Mouse (Mus musculus) heart, embryonic 14.5 days (tissue): Measurements from ENCODE around the gene Rbfox2. TPM values are rescaled to one million over a fixed set of nuclear protein-coding genes. Genes with fewer than 3 reads are reported as not detected.

Experiments used
- ATAC-seq: fragments of 200-750 bp; cut with Nextera tagmentation; 2 replicates; pipeline ENCODE4 v1.8.0; 2017; ENCODE audit warnings: low read depth, moderate TSS enrichment; ENCODE audit not compliant: insufficient number of reproducible peaks, insufficient read depth, low FRiP score
- H3K27ac ChIP-seq, 2 experiments: fragments of 200-500 bp in 1 of 2; fragments of 300-500 bp in 1 of 2; sonication (generic) in 1 of 2; replicated peaks in 1 of 2; 2 replicates each; pipeline ENCODE4 v1.5.1; 2012 to 2014; ENCODE audit warnings: low read depth in 2 of 2, low read length in 2 of 2, control low read depth in 1 of 2, mild to moderate bottlenecking in 1 of 2, mixed read lengths in 1 of 2; ENCODE audit not compliant: control insufficient read depth in 1 of 2, insufficient read depth in 1 of 2
- H3K27me3 ChIP-seq: fragments of 300-500 bp; sonication (generic); 2 replicates; pipeline ENCODE4 v1.6.1; 2014; ENCODE audit warnings: mild to moderate bottlenecking, low read length, control low read depth; ENCODE audit not compliant: control insufficient read depth, insufficient read depth
- H3K36me3 ChIP-seq: fragments of 300-500 bp; sonication (generic); 2 replicates; pipeline ENCODE4 v1.6.1; 2014; ENCODE audit warnings: mild to moderate bottlenecking, control low read depth, low read length, mixed read lengths; ENCODE audit not compliant: control insufficient read depth, insufficient read depth
- H3K4me1 ChIP-seq, 2 experiments: fragments of 200-500 bp in 1 of 2; fragments of 300-500 bp in 1 of 2; sonication (generic) in 1 of 2; 2 replicates each; pipeline ENCODE4 v1.6.1; 2012 to 2014; ENCODE audit warnings: low read length in 2 of 2, control low read depth in 1 of 2, mixed read lengths in 1 of 2; ENCODE audit not compliant: control insufficient read depth in 2 of 2, insufficient read depth in 2 of 2
- H3K4me2 ChIP-seq: fragments of 300-500 bp; sonication (generic); 2 replicates; pipeline ENCODE4 v1.6.1; 2014; ENCODE audit warnings: mild to moderate bottlenecking, low read length
- H3K4me3 ChIP-seq, 2 experiments: fragments of 200-500 bp in 1 of 2; fragments of 300-500 bp in 1 of 2; sonication (generic) in 1 of 2; 2 replicates each; pipeline ENCODE4 v1.5.1; 2012 to 2014; ENCODE audit warnings: low read length in 2 of 2, mild to moderate bottlenecking in 2 of 2, control low read depth in 1 of 2, low read depth in 1 of 2, moderate library complexity in 1 of 2; ENCODE audit not compliant: control insufficient read depth in 1 of 2, insufficient read depth in 1 of 2
- H3K9ac ChIP-seq: fragments of 300-500 bp; sonication (generic); 2 replicates; pipeline ENCODE4 v1.6.1; 2014; ENCODE audit warnings: mild to moderate bottlenecking, low read length
- H3K9me3 ChIP-seq: fragments of 300-500 bp; sonication (generic); 2 replicates; pipeline ENCODE4 v1.6.1; 2016; ENCODE audit warnings: low read length, control low read depth; ENCODE audit not compliant: control insufficient read depth
- WGBS: fragments of 180-500 bp; shearing (Covaris S2); extraction: QIAGEN DNeasy Blood & Tissue Kit; methylation state at CpG from one replicate; pipeline ENCODE4 v1.1.7; 2014; 5-methylcytosine and 5-hydroxymethylcytosine counted together
- polyA plus RNA-seq: library from polyadenylated mRNA; unstranded; fragments of >200 nt; fragmentation: Nextera tagmentation; extraction: Ambion mirVana; gene quantifications from 2 replicates; pipeline ENCODE4 v1.2.1, GENCODE M21; 2014

Gene Rbfox2
- polyA plus RNA-seq, 1 experiment from 2014 or later: 89.1 TPM

DNA sequence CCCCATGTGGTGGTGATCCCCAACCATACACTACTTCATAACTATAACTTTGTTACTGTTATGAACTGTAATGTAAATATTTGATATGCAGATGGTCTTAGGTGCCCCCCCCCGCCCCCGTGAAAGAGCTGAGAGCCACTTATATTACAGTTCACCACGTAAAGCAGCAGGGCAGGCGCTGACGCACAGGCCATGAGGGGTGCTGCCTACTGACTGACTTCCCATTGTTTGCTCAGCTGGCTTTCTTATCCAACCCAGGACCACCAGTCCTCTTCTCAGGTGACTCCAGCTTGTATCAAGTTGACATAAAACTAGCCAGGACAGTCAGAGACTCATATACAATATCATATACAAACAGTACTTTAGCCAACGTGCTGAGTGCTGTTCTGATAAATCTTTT is 184.6 kb downstream of the Rbfox2 start:
- H3K4me2 ChIP-seq: no peak overlapping the region
- no peak for ATAC-seq
- WGBS: 61% methylated on average over 6 of the region's 6 CpGs
- no peak overlapping the region for H3K9ac ChIP-seq
- peaks cover 8 to 51% of the 10 kb centered on the region in 2 experiments for H3K4me1 ChIP-seq
- H3K4me3 ChIP-seq: no peak overlapping the region
- H3K27me3 ChIP-seq: no peaks in the 10 kb centered on the region
- no peaks in the 10 kb centered on the region for H3K9me3 ChIP-seq
- no peak overlapping the region; a peak in 1 of 4 replicates for H3K27ac ChIP-seq
- peaks cover 27% of the 10 kb centered on the region for H3K36me3 ChIP-seq

DNA sequence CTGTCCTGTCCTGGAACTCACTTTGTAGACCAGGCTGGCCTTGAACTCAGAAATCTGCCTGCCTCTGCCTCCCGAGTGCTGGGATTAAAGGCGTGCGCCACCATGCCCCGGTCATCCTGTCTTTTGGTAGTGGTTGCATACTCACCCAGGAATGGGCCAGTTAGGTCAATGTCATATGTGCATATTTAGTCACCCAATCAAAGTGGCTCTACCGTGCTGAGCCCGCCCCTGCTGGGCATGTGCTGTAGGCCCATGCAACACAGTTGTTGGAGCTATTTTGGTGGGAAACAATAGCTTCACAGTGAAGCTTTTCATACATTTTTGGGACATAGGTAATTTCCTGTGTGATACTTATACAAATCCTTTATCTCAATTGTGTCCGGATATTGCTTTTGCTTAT is 187.1 kb downstream of the Rbfox2 start:
- Histone ChIP-seq H3K9me3 (no peaks in the 10 kb centered on the region), H3K9ac (no peak overlapping the region), H3K27me3 (no peaks in the 10 kb centered on the region), H3K36me3 (peaks cover 44% of the 10 kb centered on the region), H3K4me2 (no peak overlapping the region), H3K4me1 (peaks cover 14 to 67% of the 10 kb centered on the region in 2 experiments), H3K27ac (no peak overlapping the region), H3K4me3 (no peak overlapping the region)
- 89% methylated on average over 7 of the region's 7 CpGs for WGBS
- ATAC-seq: no peak

DNA sequence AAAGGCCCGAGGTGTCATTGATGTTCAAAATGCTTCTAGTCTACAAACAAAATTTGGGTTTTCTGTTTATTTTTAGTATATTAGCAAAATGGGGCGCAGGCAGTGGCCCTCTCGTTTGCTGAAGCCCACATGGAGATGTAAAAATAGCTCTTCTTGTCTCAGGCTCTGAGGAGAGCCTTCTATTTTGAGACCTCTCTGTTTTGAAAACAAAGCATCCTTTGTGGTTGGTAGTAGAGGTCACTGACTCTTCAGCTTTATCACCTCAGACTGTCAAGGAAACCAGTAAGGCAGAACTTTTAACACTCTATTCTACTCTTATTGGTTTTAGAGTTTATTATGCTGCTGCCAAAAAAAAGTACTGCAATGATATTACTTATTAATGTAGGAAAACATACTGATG is 189.6 kb downstream of the Rbfox2 start:
- H3K4me1 ChIP-seq: peaks cover 8 to 44% of the 10 kb centered on the region in 2 experiments

DNA sequence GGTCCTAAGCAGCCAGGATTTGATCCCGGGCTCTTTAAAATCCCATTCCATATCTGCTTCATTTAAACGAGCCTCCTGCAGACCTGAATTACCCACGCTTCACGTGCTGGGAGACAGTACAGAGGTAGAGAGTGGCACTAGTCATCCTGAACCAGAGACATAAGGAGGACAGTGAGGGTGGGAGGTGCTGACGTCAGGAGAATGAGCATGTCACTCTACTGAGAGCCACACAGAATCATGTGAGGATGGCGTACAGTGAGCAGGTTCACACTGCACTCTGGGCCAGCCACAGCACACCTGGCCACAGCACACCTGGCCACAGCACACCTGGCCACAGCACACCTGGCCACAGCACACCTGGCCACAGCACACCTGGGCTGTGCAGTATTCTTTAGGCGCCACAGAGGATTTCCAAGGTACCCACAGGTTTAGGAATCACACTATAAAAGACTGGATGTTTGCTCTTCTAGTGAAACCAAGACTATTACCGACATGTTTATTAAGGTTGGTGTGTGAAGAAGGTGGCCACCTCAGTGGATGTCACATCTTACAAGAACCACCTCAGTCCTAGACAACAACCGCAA is 190.6 kb downstream of the Rbfox2 start:
- Histone ChIP-seq H3K4me1 (peaks cover 8 to 38% of the 10 kb centered on the region in 2 experiments), H3K9me3 (no peaks in the 10 kb centered on the region), H3K27me3 (no peaks in the 10 kb centered on the region), H3K27ac (peak overlapping the region in 1 of 2 experiments; percentile 59; a peak in 1 of 4 replicates), H3K4me3 (no peak overlapping the region), H3K9ac (no peak overlapping the region), H3K4me2 (no peak overlapping the region), H3K36me3 (peaks cover 73% of the 10 kb centered on the region)
- ATAC-seq: no peak
- WGBS: 65% methylated on average over 9 of the region's 9 CpGs

More for the DNA sequence above, 189.6 kb downstream of the Rbfox2 start:
- ATAC-seq: no peak
- Histone ChIP-seq H3K9ac (no peak overlapping the region), H3K9me3 (no peaks in the 10 kb centered on the region), H3K27me3 (no peaks in the 10 kb centered on the region), H3K27ac (peak overlapping the region; percentile 43 to 59; a peak in 3 of 4 replicates), H3K4me3 (no peak overlapping the region), H3K4me2 (peak overlapping the region; percentile 29), H3K36me3 (peaks cover 64% of the 10 kb centered on the region)
- 14% methylated on average over 3 of the region's 3 CpGs for WGBS

DNA sequence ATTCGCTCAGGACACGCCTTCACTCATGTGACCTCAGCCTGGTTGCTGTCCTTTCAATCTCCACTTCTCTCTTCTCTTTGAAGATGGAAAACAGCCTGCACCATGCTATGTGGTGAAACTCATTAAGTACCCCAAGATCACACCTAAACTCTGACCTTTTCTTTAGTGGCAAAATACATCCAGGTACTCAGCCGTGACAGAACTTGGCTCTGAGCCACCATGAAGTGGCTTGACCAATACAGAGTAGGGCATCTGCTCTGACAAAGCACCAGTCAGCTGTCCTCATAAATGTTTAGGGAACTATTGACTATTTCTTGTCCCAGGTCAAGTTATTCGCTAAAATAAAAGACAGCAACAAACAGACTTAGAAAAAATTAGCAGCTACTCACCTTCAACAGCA is 191.3 kb downstream of the Rbfox2 start:
- Histone ChIP-seq H3K4me2 (no peak overlapping the region), H3K9me3 (no peaks in the 10 kb centered on the region), H3K36me3 (peaks cover 80% of the 10 kb centered on the region), H3K9ac (no peak overlapping the region), H3K27me3 (no peaks in the 10 kb centered on the region), H3K27ac (peak overlapping the region in 1 of 2 experiments; percentile 12; a peak in 1 of 4 replicates), H3K4me1 (peaks cover 6 to 30% of the 10 kb centered on the region in 2 experiments), H3K4me3 (no peak overlapping the region)
- no peak for ATAC-seq
- 65% methylated on average over 4 of the region's 4 CpGs for WGBS

DNA sequence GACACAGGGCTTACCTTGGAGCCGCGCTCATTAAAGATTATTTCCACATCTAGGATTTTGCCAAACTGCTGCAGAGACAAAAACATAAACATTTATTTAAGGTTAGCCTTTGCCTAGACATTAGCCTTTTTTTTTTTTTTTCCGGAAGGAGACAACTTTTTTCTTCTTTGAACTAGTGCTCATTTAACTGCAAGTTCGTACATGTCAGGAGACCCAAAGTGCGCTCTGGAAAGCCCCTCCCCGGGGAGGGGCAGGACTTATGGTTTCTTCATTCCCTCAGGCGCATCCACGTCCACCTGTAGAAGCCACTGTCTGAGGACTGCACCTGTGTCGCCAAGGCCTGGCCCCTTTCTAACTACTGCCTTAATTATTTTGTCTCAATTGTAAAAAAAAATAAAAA is 193.2 kb downstream of the Rbfox2 start:
- Histone ChIP-seq H3K27ac (no peak overlapping the region), H3K4me3 (no peak overlapping the region), H3K4me2 (no peak overlapping the region), H3K9me3 (no peaks in the 10 kb centered on the region), H3K9ac (no peak overlapping the region), H3K36me3 (peaks cover 76% of the 10 kb centered on the region), H3K4me1 (peaks cover 6 to 30% of the 10 kb centered on the region in 2 experiments), H3K27me3 (no peaks in the 10 kb centered on the region)
- WGBS: 95% methylated on average over 9 of the region's 9 CpGs
- no peak for ATAC-seq

DNA sequence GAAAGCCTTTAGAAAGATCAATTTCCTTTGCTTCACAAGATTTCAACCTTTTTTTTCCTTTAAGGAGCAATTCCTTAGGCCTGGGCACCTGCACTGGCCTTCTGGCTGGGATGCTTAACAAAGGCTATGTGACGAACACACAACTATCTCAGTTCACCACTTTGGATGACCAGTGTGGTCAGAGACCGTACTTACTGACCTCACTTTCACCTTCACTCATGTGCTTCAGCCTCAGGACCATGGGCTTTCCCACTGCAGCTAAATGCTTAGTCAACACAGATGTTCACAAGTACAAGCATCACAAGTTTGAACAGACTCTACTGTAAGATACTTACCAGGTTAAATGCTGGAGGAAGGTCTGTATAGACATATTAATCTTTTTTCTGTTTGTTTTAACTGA is 194.4 kb downstream of the Rbfox2 start:
- Histone ChIP-seq H3K27me3 (no peaks in the 10 kb centered on the region), H3K27ac (no peak overlapping the region), H3K9ac (no peak overlapping the region), H3K4me3 (no peak overlapping the region), H3K9me3 (no peaks in the 10 kb centered on the region), H3K4me1 (peaks cover 9 to 35% of the 10 kb centered on the region in 2 experiments), H3K36me3 (peaks cover 84% of the 10 kb centered on the region), H3K4me2 (no peak overlapping the region)
- WGBS: 75% methylated on average over 2 of the region's 2 CpGs
- no peak for ATAC-seq

DNA sequence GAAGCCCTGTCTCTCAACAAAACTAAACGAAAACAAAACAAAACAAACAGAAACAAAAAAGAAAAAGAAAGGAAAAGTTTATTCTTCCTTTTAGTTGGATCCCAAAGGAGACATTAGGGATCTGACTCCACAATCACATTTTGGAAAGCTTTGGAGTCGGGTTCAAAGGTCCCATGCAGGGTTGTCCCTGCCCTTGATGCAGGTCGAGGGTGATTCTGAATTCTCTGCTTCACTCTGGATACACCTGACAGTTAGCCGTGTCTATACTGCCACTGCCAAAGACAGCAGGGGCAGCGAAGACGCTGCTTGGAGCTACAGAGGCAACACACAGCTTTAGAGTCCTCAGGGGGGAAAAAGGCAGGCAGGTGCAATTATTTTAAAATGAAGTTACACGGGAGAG is 194.9 kb downstream of the Rbfox2 start:
- WGBS: 81% methylated on average over 7 of the region's 7 CpGs
- no peaks in the 10 kb centered on the region for H3K9me3 ChIP-seq
- no peak overlapping the region for H3K4me3 ChIP-seq
- ATAC-seq: no peak
- no peak overlapping the region for H3K27ac ChIP-seq
- peaks cover 83% of the 10 kb centered on the region for H3K36me3 ChIP-seq
- H3K9ac ChIP-seq: no peak overlapping the region
- H3K4me2 ChIP-seq: no peak overlapping the region
- H3K4me1 ChIP-seq: peaks cover 9 to 33% of the 10 kb centered on the region in 2 experiments
- H3K27me3 ChIP-seq: no peaks in the 10 kb centered on the region
